Mouse (Mus musculus): ENCODE measurements around the gene Plekhm3.

The Plekhm3 gene

DNA sequence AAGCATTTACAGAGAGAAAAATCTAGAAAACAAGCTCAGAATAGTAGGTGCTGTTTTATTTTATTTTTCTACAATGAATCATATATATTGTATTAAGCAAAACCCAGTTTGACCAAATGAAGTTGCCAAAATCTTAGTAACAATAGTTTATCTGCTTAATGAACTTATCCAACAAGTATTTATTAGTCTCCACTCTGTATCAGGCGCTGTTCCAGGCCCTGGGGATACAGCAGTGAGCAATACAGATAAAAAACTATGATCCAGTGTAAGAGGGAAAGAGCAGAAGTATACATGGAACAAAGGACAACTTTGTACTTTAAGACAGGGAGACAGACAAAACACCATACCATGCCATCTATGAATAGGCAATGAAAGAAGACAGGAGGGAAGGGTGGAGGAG, 81.5 kb downstream of the Plekhm3 start:
- no peak for DNase-seq

DNA sequence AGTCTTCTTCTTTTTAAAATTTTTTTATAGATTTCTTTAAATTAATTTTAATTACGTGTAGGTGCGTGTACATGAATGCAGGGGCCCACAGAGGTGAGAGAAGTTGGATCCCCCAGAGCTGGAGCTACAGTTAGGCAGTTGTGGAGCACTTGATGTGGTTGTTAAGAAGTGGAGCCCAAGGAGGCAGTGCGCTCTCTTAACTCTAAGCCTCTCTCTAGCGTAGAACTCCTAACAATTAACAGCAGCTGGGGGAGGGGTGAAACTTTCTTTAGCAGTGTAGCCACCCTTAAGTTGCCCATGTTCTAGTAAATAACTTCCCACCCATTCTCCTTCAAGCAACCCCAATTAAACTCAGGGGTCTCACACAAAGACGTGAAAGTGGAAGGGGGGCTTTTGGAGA, 84.7 kb downstream of the Plekhm3 start:
- DNase-seq = no peak

DNA sequence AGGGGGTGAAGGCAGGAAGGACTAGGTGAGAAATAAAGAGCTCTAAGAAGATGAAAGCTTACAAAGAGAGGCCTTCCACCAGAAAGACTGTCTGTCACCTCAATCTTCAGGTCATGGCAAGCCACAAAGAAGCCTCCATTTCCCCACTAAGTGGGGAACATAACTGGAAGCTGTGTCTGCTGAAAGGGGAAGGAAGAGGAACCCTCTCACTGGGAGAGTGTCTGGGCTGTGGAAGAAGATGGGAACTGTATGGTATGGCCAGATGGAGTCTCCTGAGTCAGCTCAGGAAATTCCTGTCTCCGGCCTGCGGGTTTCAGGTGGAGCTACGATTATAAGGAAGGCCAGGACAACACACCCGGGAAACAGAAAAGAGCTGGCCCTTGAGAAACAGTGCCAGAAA, 88.9 kb downstream of the Plekhm3 start:
- DNase-seq = no peak

DNA sequence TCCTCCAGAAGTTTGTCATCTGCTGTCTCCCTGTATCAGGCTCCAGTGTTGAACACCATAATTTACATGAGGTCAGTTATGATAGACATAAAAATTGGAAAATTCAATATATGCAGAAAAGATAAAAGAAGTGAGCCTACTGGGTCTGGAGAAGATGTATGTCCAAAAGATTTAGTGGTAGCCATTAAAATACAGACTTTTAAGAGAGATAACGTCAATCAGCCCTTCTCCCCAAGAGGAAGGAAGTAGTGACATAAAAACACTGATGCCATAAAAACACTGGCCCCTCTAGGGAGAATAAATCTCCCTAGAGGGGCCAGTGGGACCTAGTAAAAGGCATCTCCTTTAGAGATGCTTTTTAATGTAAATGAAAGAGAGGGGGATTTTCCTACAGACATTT, 90.5 kb downstream of the Plekhm3 start:
- no peak for DNase-seq

DNA sequence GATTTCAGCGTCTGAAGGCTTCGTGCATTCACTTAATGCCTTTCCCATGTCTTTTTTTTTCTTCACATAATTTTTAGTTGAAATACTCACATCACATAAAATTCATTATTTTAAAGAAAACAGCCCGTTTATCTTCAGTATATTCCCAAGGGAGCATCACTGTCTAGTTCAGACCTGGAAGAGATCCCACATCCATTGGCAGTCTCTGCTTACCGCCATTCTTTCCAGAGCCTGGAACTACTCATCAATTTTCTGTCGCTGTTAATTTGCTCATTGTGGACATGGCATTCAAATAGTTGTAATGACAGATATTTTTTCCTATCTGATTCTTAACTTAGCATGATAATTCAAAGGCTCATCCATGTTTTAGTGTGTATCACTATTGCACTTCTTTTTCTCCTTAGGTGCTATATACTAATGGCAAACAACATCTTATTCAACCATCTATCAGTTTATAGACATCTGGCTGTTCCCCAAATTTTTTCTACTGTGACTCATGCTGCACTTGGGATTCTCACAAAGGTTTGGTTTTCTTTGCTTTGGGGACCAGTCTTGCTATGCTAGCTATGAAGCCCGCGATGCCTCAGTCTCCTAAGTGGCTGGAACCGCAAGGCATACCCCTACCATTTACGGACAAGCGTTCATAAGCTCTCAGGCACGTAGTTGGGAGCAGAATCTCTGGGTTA, 96.2 kb downstream of the Plekhm3 start:
- no peak for DNase-seq

DNA sequence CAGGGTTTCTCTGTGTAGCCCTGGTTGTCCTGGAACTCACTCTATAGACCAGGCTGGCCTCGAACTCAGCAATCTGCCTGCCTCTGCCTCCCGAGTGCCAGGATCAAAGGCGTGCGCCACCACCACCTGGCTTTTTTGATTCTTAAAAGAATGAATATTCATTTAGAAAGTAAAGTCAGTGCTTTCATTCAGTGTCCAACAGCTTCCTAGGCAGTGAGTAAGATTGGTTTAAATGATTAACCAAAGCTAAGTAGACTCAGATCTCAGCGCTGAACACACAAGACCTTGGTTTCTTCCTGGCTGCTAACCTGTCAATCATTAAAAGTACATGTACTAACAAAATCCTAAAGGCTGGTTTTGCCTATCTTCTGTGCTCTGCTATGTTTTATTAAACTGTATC, 96.8 kb downstream of the Plekhm3 start:
- no peak for DNase-seq

DNA sequence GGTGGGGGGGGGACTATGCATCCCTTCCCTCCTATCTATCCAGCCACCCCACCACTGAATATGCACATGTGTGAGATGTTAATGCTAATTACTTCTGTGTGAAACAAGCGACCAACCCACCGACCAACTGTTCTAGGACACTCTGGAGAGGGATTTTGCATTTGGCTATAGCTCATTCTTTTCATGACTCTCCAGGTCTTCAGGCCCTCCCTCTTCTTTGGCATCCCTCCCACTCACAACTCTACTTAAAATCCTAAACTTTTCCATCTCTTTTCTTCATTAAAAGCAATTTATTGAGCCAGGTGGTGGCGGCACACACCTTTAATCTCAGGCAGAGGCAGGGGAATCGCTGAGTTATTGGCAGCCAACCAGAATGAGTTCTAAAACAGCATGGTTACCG, 101.8 kb downstream of the Plekhm3 start:
- no peak for DNase-seq

DNA sequence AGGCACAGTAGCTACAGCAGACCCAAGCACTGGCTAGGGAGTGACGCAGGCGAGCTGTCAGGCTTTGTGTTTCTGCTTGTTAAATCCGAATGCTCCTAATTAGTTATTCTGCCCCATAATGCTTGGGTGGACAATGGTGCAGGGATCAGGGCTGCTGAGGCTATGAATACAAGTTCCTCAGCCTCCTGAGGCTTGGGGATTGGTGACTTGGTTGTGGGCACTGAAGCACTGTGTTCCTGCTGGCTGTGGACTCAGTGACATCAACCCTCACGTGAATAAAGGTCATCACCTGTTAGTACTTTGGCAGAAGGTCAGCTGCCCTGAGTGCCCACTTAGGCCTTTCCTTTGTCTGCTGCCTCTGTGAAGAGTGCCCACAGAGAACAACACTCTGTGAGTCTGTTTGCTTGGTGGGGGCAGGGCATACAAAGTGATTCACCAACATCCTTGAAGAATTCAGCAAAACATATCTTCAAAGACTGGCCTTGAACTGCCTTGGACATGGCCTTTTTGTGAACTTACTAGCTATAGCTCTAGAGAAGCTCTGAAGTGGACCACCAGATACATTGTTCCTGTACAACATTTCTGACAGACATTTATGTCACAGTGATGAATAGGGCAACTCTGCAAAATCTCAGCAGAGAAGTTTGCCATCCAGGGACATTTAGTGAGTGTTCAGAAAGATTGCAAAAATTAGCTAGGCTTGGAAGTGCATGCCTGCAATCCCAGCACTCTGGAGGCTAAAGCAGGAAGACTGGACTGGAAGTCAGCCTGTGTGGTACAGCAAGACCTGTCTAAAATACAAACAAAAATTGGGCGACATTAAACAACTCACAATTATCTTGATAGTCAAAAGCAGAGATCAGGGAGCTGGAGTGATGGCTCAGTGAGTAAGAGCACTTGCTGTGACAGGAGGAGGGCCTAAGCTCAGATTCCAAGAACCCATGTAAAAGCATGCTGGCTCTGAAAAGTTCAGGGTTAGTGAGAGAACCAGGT, 102.6 kb downstream of the Plekhm3 start:
- DNase-seq = peak; percentile 37

DNA sequence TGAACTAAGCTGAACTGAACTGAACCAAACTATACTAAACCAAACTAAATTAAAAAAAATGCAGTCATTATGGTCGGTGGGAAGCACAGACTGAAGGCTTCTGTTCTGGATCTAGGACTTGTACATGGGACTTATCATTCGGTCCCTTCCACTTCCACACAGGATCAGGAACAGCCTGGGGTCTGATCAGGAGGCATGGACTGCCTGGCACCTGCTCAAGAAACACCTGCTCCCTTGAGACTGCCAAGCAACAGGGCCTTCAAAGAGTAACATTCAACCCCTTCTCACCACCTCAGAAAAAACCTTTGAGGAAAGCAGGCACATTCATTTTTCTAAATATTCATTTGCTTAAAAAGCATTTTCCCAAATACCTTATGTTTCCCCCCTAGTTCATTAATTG, 103.4 kb downstream of the Plekhm3 start:
- DNase-seq = no peak

DNA sequence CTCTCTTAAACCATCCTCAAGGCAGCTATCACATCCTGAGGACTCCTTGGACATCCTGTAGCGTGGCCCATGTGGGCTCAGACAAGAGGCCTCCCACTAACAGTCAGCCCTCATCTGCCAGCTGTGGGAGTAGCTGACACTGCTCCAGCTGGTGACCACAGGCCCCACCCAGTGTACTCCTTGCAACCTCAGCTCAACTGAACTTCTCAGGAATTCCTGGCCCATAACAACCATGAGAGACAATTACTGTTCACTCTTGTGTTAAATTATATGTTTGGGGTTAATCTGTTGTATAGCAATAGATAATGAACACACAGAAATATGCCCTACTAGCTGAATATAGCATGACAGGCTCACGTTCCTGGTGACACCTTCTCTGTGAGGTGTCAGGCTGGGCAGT, 104.4 kb downstream of the Plekhm3 start:
- peak; percentile 29 for DNase-seq

DNA sequence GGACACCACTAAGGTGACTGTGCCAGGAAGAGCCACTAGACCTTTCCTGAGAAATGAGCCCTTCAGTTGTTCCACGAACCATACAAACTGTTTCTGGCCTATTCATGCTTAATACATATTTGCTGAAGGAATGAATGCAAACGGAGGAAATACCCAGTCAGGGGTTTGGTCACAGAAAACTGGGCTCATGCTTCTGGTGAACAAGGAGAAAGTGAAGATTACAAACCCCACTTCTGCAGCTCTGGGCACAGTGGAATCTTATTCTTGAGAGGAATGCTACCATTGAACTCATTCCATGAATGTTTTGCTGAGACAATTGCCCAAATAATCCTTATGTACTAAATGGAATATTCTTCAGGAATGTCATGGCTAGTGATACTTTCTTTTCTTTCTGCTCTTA, 106.3 kb downstream of the Plekhm3 start:
- no peak for DNase-seq

DNA sequence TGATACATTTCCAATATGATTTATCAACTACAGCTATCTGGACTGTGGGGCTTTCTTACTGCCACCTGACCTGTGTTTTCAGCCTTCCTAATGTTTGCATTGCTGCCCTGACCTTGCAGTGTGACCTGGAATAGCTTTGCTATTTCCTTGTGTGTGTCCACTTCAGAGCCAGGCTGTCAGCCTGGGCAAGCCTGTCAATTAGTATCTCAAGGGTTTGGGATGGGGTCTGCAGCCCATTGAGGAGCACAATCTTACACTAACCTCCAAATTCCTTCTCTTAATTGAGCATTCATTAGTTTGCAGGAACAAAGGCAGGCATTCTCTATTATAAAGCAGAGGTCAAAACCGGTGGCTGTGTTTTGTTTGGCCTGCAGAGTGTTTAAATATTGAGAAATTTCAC, 107.6 kb downstream of the Plekhm3 start:
- no peak for DNase-seq

DNA sequence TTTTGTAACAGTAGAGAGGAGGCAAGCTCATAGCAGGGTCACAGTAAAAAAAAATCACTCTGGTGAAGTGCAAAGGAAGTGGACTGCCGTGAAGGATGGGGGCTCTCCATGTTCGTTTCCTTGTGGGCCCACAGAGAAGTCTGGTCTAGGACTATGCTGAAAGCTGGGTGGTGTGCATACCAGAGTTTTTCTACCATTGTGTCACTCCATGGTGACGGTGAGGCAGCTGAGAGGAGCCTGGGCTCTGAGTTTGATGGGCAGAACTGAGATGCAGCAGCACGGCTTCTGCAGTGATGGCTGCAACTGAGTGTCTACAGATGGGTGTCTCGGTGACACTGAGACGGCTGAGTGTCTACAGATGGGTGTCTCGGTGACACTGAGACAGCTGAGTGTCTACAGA, 108.5 kb downstream of the Plekhm3 start:
- DNase-seq = no peak

DNA sequence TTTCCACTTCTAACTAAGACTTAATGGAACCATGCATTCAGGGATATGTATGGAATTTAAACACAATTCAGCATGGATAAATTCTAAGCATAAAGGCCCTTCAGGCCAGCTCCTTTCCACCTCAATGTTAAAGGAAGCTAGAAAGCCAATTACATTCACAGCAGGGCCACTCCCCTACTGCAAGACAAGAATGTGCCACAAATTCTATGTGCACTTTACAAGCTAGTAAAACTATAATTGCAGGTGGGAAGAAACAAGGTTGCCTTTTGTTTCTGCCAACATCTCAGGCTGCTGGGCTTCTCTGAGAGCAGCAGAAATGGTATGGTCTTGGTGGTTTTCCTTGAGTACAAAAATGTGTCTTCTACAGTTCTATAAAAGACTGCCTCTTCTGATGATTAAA, 109.1 kb downstream of the Plekhm3 start:
- DNase-seq = no peak

DNA sequence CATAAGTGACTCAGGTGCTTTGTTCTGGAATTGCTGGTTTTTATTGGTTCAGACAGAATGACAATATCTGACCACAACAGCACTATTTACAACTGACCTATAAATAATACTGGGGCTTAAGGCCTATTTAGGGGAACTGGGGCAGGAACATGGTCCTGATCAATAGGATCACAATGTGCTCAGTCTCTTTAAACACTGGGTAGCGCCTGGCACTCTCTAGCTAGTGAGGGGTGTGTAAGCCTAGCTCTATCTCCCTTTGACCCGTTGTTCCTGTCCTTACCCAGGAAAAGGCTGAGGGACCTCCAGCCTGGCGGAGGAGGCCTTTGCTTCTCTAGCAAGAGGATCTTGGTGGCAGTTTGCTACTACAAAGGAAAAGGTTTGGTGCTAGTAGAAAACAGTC, 111.6 kb downstream of the Plekhm3 start:
- no peak for DNase-seq

DNA sequence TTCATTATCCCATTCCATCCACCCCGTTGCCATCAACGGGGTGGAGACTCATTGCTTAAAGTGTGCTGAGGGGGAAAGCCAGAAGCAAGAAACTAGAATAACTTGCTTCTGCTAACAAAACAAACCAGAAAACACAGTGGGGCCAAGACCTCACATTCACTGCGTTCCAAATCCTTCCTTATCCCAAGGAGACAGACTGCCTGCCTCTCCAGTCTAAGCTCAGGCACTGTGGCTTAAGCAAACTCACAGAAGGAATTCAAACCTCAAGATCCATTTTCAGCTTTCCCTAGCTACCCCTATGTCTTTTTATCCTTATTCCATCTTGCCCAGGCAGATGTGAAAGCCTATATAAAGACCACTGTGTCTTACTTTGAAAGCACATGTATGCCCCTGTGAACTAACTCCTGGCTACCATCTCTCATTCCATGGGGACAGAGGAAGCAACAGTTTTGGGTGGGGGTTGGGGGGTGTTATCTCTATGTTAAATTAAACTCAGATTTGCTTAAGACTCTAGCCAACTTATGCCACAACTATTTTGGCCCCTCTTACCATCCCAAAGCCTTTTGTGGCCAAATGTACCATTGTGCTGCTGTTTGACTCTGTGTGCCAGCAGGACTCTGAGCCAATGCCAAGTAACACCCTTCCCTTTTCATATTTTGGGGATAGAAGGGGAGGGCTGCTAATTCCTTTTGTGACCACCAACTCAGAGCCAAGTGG, 112.6 kb downstream of the Plekhm3 start:
- DNase-seq = no peak

DNA sequence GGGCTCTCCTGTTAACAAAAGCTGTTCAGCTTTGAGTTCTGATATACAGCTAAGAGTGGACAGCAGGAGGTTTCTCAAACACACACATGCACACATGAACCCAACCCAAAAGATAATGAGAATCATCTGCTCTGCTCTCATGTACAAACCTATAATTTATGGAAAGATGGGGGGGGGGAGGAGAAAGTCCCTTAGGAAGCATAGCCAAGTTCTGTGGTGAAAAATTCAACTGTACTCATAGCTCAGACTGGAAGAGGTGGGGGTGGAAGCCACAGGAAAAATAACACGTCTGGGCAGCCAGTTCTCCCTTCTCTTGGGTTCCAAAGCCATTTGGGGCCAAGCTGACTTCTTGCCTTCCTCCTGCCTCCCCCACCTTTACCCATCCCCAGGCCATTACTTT, 115.7 kb downstream of the Plekhm3 start:
- no peak for DNase-seq

DNA sequence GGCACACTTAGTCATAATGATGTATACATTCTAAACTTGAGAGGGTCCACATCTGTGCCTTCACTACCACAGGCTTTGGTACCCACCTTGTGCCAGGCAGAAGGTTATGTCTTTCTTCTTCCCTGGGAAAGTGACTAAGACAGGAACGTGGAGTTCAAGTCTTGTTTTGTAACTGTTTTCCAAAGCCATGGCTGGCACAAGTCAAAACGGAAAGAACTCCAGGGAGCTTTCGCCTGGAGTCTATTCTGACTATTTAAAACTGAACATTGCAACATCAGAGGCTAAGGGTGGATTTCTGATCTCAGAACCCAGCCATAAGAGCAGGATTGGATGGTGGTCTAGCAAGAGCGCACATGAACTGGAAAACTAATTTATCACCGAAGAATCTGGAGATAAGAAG, 120.0 kb downstream of the Plekhm3 start:
- no peak for DNase-seq

DNA sequence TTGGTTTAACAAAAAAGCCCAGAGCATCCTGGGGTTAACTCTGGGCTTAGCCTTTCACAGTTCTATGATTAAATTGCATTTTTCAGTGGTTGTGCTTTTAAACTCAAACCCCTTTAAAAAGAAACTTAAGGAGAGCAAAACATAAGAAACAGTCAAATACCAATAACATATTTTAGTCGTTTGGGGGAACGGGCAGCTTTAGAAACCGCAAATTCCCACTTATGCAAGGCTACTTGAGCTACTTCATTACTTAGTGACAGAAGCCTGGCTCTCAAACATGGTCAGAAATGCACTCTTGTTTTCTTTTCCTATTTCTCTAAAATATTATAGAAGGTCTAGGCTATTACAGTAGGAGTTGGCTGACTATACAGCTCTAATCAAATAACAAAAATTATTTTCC, 120.5 kb downstream of the Plekhm3 start:
- DNase-seq = no peak

DNA sequence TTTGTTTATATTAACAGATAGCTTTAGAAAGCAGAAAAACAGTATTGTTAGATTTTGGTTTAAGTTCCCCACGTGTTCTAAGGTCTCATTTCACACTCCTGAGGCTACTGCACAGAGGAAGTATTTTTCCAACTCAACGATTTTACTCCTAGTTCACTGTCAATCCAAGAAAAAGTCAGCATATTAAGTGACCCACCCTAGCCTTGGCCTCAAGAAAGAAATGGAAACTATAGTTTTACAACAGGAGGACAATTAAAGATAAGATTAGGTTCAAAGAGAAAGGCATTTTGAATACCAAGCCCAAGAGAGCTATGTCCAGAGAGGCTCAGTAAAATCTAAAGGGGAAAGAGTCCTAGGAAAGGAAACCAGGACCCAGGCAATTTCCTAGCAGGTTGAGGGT, 125.1 kb downstream of the Plekhm3 start:
- DNase-seq = no peak

DNA sequence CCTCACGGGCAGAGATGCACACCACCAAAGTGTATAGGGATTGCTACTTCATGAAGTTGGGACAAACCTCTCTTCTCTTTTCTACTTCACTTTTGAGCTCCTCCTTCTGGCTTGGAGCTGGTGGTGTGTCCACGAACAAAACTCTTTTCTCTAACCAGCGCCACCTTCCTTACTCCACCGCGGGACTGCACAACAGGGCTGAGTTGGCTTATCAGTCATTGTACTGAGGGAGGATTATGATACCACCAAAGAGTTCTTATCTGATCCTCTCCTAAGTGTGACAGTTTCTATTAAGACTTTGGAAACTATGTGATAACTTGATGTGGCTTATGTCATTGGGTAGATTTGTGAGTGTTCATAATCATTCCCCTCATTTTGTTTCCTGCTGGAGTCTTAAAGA, 129.2 kb downstream of the Plekhm3 start:
- DNase-seq = no peak

DNA sequence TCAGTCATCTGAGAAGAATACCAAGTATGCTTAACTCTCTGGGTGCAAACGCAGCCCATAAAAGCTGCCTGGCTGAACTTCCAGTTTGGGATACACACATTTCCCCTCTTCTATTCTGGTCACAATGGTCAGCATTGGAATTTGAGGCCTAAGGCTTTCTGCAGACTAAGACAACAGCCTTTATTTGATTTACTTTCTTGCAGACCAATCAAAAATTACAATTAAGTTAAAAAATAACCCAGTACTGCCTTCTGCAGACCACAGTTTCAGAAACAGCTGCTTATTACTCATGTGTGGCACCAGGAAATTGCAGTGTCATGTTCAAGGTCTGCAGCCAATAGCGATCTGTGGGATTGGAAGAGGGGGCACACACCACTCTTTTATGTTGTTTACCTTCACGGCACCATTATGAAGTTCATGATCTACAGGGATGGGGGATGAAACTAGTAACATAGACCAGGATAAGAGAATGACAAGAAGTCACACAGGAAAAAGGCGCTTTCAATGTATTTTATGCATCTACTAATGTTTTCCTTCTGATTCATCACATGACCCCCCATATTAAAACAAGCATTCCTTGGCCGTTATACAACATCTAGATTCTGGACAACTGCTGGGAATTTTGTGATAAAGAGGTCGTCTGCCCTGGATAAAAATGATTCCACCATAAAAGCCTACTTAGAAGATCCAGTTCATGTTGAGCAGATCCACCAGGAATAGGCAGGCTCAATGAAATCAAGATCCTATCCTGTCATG, 130.1 kb downstream of the Plekhm3 start:
- no peak for DNase-seq

DNA sequence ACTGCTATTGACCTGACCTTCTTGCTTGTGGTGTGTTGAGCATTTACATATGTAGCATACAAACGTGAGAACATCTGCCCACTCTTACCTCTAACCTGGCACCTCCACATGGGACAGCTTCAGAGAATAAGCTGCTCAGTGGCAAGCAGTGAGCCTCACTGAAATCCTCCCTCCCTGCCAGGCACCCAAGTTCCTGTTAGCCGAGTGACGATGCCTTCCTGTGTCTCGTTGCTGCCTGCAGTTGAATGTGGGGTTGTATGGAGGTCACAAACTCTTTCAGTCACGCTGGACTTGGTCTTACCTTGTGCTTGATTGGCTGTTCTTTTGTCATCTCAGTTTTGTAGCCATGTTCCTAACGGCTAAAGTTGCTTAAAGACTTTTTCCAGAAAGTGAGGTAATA, 133.1 kb downstream of the Plekhm3 start:
- DNase-seq = peak; percentile 16

Data from lung, postnatal 10 days (tissue).